Mouse (Mus musculus): ENCODE data around the gene Apobec1.
A peak's percentile ranks its signal among the peaks of the same experiment; 100 is the strongest.
"Not testable (repeated sequence)": the region's sequence is repeated elsewhere in the genome, so short reads cannot be mapped to it uniquely, and the experiment has no call there.

The Apobec1 gene

DNA sequence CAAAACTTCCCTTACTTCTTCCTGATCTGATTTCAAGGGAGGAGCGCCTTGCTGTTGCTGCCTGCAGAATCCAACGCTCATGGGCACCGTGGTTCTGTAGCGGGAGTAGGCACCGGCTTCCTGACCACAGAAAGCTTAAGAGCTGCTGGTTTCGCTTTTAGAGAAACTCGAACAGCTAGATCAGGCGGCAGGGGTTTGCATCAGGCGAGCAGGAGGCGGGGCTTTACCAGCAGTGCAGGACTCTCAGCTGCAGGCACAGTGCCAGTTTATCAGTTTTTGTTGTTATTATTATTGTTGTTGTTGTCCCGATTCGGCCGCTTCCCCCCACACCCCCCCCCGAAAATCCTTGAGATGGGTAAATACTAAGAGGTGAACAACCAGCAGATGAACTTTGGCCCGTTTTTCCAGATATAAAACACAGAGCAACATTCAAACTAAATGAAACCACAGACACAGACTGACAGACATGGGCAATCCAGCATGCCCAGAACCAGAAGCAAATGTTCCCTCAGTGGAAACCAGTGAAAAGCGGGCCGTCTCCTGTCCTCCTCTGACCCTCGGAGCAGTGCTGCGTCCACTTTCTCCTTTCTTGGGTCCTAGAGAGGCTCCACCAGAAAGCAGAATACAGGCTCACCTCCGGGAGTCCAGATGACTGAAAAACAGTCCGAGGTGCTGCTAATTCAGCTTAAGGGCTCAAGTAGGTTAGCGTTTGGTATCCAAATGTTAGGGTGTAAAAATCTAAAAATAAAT, at the start of gene Apobec1:
Gene Apobec1, minus strand, starts transcription at position 203 of the 750 bp plus-strand sequence.
- DNase-seq (ENCODE audit: low spot score), result peak; percentile 79

DNA sequence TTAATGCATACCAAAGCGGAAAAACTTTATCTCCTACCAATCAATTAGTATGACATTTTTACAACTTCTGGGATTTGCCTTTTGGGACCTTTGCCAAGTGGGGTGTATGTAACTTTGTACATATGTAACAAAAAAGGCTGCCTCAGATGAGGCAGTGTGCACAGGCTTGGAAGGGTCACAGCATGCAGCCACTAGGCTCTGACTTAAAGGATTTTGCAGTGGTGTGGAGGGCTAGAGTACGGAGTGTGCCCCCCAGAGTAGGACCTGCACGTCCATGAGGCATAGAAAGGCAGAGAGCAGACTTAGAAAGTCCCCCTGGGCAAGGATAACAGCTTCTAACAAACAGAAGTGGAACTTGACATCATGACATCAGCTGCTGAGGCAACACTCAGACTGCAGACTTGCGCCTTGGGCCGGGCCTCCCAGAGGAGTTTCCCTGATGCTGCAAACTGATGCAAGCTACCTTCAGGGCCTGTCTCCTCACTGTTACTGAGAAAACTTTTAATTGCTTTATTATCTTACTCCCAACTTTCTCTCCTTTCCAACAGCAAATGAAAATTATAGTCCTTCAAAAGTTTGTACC, 48.2 kb upstream of the Apobec1 start:
- no peak for DNase-seq (ENCODE audit: low spot score)

DNA sequence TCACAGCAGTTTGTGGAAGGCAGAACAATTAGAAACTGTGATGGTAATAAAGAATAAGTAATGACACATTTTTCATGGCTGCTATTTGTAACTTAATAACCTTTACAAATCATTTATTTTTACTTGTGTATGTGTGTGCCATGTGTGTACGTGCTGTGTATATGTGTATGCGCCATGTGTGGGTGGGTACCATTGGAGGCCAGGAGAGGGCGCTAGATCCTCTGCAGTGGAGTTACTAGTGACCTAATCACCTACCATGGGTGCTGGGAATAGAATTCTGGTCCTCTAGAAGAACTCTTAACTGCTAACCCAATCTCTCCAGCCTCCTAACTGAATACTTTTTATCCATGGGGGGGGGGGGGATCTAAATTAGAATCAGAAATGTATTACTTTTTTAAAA, 47.7 kb upstream of the Apobec1 start:
- DNase-seq (ENCODE audit: low spot score), result no peak

DNA sequence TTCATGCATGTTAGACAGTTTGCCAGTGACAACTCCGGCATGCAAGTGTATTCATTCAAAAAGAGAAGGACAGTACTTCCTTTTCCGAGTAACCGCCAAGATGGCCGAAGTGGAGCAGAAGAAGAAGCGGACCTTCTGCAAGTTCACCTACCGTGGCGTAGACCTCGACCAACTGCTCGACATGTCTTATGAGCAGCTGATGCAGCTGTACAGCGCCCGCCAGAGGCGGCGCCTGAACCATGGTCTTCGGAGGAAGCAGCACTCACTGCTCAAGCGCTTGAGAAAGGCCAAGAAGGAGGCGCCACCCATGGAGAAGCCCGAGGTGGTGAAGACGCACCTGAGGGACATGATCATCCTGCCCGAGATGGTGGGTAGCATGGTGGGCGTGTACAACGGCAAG, 42.0 kb upstream of the Apobec1 start:
- DNase-seq (ENCODE audit: low spot score), result not testable (repeated sequence)

DNA sequence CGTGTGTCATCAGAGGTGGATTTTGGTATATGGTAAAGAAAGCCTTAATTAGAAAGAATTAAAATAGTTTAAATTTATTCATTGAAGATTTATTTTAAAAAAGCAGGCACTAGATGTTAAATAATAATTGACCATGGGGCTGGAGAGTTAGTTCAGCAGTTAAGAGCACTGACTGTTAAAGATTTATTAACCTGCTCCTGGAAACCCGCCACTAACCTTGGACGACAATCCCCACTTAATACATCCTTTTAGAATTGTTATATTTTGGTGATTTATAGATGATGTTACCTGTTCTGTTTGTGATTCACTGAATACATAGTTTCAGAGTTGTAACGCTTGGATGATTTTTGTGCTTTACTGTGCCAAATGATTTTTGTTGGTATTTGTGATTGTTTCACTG, 35.3 kb upstream of the Apobec1 start:
- not testable (repeated sequence) for DNase-seq (ENCODE audit: low spot score)

DNA sequence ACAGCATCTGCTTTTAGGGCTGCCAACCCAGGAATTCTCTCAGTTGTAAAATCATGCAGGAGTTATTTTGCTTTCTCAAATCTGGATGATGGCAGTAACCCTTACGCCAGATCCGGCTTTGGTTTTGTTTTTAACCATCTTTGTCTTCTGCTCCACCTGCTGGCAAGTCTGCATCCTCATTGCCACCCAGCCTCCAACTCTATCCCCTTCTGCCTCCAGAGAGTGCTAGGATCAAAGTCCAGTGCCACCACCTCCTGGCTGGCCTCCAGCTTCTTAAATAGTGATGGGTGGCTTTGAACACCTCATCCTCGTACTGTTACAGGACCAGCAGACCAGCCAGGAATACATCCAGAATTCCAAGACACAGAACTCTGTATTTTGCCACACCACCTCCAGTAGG, 34.4 kb upstream of the Apobec1 start:
- no peak for DNase-seq (ENCODE audit: low spot score)

DNA sequence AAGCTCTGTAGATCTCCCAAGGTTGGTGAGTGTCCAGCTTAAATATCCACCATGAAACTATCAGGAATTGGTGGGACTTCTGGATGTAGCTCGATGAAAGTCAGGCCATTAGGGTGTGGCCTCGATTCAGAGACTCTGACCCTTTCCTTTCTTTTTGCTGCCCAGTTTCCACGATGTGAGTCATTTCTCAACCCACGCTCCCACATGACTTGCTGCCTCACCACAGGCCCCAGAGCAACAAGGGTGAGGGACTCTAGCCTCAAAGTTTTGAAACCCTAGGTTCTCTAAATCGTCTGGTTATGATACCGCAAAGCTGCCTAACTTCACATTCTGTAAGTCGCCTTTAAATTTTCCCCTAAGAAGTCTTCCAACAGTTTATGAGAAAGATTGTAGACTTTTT, 33.1 kb upstream of the Apobec1 start:
- no peak for DNase-seq (ENCODE audit: low spot score)

DNA sequence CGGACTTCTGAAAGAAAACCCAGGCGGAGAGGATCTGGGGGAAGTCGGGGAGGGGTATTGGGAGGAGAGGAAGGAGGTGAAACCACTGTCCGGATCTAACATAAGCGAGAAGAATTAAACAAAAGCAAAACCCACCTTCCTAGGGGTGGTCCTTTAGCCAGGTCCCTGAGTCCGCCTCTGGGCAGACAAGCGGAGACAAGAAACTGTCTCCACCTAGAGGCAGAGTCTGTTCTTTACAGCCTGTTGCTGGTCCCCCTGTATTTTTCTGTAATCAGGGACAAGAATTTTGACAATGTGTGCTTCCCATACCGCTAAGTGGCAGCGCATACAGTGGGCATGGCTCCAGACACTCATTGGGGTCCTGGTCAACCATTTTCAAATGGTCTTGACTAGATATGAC, 31.2 kb upstream of the Apobec1 start:
- DNase-seq (ENCODE audit: low spot score), result peak; percentile 55

DNA sequence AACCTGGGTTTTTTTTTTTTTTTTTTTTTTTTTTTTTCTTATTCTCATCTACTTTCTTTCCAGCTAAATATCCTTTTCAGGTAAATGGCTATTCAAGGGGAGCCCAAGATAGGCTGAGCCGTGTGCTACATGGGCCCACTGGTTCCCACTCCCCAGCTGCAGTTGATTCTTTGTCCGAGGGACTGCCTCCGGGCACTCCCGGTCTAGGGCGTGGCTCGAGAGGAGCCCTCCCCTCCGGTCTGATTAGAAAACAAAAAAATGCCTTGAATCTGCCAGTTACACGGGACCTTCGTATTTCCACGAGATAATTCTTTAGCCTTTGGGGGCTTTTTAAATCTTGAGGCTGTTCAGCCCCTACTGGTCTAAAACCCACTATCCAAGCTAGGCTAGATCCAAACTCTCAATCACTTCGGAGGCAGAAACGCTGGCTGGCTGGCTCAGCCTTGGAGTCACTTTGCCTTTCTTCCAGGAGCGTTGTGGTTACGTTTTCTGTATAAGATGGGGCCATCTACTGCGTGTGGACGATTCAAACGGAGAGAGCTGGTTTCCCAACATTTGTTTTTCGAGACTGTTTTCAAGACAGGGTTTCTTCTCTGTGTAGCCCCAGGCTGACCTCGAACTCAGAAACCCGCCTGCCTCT, 25.3 kb upstream of the Apobec1 start:
- no peak for DNase-seq (ENCODE audit: low spot score)

DNA sequence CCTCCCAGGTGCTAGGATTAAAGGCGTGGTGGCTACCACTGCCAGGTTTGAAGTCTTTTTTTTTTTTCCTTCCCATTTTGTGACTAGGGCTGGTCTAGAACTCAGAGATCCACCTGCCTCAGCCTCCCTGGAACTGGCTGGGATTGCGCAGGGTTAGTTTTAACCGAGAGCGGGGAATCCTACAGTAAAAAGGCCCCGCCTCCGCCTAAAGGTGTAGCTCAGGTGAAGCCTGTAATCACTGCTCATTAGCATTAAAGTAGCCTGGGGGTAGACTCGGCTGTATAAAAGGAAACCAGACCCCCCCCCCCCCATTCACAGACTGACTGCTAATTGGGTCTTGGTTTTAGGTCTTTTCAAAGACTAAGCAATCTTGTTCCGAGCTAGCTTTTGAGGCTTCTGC, 23.9 kb upstream of the Apobec1 start, which contains the start of gene Dppa3:
Gene Dppa3, plus strand, starts transcription at position 301 of the 400 bp plus-strand sequence.
- no peak for DNase-seq (ENCODE audit: low spot score)

DNA sequence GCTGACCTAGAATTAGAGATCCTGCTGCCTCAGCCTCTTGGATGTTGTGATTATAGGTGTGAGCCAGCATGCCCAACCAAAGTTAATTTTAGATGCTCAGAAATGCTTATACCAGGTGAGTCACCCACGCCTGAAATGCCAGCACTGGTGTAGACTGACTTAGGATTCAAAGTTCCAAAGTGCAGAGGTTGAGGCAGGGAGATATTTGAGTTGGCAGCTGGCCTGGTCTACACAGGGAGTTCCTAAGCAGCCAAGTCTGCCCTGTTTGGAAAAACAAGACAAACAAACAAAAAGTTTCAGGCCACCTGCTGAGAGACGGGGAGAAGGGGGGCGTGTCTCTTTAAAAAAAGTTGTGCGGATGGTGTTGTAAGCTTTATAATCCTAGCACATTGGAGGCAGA, 22.9 kb upstream of the Apobec1 start:
- DNase-seq (ENCODE audit: low spot score), result no peak

DNA sequence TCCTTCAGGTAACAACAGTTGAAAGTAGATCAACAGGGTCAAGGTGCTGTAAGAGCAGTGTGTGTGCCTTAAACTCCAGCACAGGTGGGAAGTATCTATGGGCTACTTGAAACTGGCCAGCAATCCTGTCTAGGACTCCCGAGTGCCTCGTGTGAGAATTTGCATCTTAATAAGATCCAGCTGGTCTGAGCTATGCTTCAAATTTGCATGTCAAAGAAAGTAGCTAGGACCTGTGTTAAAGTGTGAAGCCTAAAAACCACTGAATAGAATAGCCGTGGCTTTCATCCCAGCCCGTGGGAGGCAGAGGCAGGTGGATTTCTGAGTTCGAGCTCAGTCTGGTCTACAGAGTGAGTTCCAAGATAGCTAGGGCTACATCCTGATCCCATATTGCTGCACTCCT, 22.2 kb upstream of the Apobec1 start:
- DNase-seq (ENCODE audit: low spot score), result no peak

DNA sequence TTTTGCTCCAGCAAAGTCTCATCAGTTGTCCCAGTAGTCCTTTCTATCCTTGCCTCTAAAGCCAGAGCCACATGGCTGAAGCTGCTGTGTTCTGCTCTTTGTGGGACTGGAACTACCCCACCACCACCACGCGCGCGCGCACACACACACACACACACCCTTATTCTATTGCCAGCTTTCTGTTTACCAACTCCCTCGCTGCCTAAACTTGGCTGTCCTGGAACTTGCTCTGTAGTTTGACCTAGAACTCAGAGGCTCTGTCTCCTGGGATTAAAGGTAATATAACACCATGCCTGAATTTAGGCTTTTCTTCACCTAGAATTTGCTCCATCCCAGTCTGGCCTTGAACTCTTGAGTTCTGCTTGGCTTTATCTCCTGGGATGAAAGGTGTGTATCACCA, 18.8 kb upstream of the Apobec1 start:
- DNase-seq (ENCODE audit: low spot score), result no peak

DNA sequence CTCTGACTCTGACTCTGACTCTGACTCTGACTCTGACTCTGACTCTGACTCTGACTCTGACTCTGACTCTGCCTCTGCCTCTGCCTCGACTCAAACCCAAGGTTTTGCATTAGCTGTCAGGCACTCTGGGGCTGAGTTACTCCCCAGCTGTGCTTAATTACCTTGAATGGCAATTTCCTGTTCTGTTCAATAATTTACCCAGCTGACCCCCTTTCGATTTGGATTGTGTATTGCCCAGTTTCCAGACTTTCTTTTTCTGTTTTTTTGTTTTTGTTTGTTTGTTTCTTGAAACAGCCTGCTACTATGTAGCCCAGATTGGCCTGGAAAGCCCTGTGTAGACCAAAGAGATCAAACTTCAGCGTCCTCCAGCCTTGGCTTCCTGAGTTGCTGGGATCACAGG, 13.8 kb upstream of the Apobec1 start:
- no peak for DNase-seq (ENCODE audit: low spot score)

DNA sequence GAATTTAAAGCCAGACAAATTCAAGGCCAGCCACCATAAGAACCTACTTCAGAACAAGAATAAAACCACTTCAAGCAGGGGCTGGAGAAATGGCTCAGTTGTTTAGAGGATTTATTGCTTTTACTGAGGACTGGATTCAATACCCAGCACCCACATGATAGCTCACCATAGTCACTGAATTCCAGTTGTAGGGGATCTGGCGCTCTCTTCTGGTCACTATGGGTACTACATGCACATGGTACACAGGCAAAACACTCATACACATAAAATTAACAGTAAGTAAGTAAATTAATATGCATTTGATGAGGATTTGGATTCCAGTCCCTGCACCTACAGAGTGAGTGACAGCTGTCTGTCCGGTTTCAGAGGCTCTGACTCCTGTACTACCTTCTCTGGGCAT, 11.8 kb upstream of the Apobec1 start:
- no peak for DNase-seq (ENCODE audit: low spot score)

DNA sequence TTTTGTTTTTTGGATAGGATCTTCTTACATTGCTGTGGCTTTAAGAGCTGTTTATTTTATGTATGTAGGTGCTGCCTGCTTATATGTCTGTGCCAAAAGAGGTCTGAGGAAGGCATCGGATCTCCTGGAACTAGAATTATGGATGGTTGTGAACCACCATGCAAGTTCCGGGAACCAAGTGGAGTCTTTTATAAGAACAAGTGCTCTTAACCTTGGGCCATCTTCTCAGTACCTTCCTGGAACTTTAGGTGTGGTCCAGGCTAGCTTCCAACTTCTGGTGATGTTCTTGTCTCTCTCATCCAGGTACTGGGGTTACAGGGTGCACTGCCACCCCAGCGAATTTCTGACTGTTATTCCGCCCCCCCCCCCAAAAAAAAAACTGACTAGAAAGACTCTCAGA, 10.2 kb upstream of the Apobec1 start:
- DNase-seq (ENCODE audit: low spot score), result no peak

DNA sequence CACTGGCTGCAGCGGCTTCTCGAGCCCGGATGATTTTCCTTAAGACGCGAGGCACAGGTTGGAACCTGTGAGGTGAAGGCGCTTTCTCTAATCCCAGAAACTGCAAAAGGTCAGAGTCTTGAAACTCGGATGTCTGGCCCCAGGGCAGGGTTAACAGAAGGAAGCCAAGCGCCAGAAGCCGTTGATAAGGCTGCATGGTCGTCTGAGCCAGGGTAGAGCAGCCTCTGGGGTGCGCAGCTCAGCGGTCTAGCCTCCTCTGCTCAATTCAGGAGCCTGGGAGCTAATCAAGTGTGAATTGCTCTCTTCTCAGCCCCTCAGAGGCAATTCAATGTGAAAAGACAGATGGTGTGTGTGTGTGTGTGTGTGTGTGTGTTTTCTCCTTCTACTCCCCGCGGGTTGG, 7.5 kb upstream of the Apobec1 start, which contains the start of gene Gdf3:
Gene Gdf3, minus strand, starts transcription at position 317 of the 400 bp plus-strand sequence.
- DNase-seq (ENCODE audit: low spot score), result no peak

DNA sequence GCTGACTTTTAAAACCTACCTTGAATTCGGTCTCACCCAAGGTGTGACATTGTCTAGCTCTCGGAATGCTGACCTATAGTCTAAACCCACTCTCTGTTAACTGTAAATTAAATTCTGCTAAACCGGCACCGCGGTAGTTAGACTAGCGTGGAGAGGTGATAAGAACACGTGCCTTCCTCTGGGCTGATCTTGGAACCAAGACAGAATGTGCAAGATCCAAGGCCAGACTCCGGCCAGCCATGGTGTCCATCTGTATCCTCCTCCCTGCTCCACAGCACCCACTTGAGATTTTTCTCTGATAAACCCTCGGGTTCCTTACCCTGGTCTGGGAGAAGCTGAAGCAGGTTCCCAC, 7.1 kb upstream of the Apobec1 start:
- no peak for DNase-seq (ENCODE audit: low spot score)

DNA sequence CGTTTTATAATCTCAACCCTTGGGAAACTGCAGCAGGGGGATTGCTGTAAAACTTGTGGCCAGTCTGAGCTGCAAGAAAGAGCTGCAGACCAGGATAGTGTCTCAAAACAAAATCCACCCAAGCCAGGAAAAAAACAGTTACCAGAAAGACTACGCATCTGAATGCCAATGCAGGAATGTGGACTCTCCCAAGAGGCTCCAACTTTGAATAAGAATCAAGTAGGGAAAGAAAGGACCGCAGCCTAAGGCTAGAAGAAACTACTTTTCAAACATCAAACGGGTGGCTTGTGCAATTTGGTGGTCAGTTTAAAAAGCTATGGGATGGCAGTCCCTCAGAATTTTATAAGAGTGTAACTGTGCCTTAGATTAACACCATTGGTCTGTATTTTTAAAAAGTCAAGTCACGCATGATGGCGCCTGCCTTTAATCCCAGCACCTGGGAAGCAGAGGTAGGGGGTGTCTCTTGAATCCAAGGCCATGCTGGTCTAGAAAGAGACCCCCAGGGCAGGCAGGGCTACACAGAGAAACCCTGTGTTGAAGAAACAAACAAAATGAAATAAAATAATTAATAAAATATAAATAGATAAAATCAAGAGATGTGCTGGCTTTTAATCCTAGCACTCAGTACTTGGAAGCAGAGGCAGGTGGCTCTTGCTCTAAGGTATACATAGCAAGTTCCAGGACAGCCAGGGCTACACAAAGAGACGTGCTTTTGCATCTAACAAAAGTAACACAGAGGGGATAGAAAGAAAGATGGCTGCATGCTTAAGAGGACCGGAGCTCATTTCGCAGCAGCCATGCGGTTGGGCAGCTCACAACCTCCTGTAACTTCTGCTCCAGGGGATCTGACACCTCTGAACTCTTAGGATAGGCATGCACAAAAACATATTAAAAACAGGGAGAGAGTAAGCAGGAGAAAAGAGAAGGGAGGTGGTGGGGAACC, 6.5 kb upstream of the Apobec1 start:
- no peak for DNase-seq (ENCODE audit: low spot score)

DNA sequence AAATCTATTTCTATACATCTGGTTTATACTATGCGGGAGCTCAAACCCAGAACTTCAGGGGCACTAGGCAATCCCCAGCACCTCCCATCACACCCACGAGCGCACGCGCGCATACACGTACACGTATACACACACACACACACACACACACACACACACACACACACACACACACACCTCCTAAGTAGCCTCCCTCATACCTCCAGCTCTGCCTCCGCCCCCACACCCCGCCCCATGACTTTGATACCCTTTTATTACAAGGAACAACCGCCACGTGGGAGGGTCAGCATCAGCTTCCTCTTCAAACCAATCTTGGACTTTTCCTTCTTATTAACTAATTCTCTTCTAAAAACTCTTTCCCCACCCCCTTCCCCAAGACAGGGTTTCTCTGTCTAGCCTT, 5.5 kb upstream of the Apobec1 start:
- no peak for DNase-seq (ENCODE audit: low spot score)

DNA sequence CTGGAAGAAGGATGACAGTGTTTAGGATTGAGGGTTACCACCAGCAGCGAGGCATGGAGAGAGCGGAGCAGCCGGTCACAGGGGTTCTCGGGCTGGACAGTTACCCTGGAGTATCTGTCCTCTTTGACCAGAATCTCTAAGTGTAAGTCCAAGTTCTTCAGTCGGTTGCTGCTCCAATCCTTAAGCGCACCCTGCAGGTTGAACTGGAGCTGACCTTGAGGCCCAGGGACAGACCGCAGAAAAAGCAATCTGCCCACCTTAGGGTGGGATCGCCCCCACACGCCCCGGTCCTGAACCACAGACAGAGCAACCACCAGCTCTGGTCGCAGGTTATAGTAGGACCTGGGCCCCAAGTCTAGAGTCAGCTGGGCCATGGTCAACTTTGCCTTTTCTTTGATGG, 4.4 kb upstream of the Apobec1 start:
- DNase-seq (ENCODE audit: low spot score), result no peak

DNA sequence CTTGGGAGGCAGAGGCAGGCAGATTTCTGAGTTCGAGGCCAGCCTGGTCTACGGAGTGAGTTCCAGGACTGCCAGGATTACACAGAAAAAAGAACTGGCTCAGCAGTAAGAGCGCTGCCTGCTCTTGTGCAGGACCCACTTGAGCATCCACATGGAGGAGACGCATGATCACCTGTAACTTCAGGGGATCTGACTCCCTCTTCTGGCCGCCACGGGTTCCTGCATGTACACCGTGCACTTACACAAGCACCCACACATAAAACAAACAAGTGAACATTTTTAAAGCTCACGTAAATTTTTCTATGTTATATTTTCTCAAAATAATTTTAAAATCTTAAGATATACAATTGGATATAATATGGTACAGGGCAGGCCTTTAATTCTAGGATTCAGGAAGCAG, 3.2 kb upstream of the Apobec1 start:
- DNase-seq (ENCODE audit: low spot score), result no peak

Measured in embryo, embryonic 10.5 days (tissue).